Mouse (Mus musculus) midbrain, postnatal 0 days (tissue): ENCODE measurements around the gene Uchl3. TPM values are rescaled to one million over a fixed set of nuclear protein-coding genes. Genes with fewer than 3 reads are reported as not detected.
A peak's percentile ranks its signal among the peaks of the same experiment; 100 is the strongest.

Experiments
- ATAC-seq: fragments of 200-750 bp; cut with Nextera tagmentation; 2 replicates; pipeline ENCODE4 v1.8.0; 2017; ENCODE audit warnings: moderate number of reproducible peaks, mild to moderate bottlenecking, moderate TSS enrichment, moderate library complexity; ENCODE audit not compliant: low FRiP score
- DNase-seq: peaks from one replicate; pipeline ENCODE4 v3.0.0-alpha.2; 2015; ENCODE audit warnings: low spot score
- H3K27ac ChIP-seq: fragments of 300-500 bp; sonication (generic); 2 replicates; pipeline ENCODE4 v1.5.1; 2014; ENCODE audit warnings: low read depth, mild to moderate bottlenecking, low read length, mixed read lengths
- H3K27me3 ChIP-seq: fragments of 300-500 bp; sonication (generic); 2 replicates; pipeline ENCODE4 v1.6.1; 2014; ENCODE audit warnings: low read length, control low read depth, mixed read lengths; ENCODE audit not compliant: insufficient read depth
- H3K36me3 ChIP-seq: fragments of 300-500 bp; sonication (generic); 2 replicates; pipeline ENCODE4 v1.6.1; 2014; ENCODE audit warnings: low read length, control low read depth, mixed read lengths; ENCODE audit not compliant: insufficient read depth
- H3K4me1 ChIP-seq: fragments of 300-500 bp; sonication (generic); 2 replicates; pipeline ENCODE4 v1.6.1; 2014; ENCODE audit warnings: mild to moderate bottlenecking, control low read depth, antibody characterized with exemption, low read length, mixed read lengths; ENCODE audit not compliant: insufficient read depth
- H3K4me2 ChIP-seq: fragments of 300-500 bp; sonication (generic); 2 replicates; pipeline ENCODE4 v1.6.1; 2014; ENCODE audit warnings: low read depth, mild to moderate bottlenecking, low read length, mixed read lengths; ENCODE audit not compliant: poor library complexity, severe bottlenecking
- H3K4me3 ChIP-seq: fragments of 300-500 bp; sonication (generic); 2 replicates; pipeline ENCODE4 v1.5.1; 2014; ENCODE audit warnings: low read depth, mild to moderate bottlenecking, low read length, moderate library complexity
- H3K9ac ChIP-seq: fragments of 300-500 bp; sonication (generic); replicated peaks from 2 replicates; pipeline ENCODE4 v1.6.1; 2014; ENCODE audit warnings: mild to moderate bottlenecking, low read length, moderate library complexity, mixed read lengths; ENCODE audit not compliant: poor library complexity, severe bottlenecking
- H3K9me3 ChIP-seq: fragments of 300-500 bp; sonication (generic); 2 replicates; pipeline ENCODE4 v1.6.1; 2016; ENCODE audit warnings: low read length, control low read depth
- CTCF ChIP-seq: IDR thresholded peaks from 2 replicates; pipeline ENCODE4 v1.5.1; 2016; ENCODE audit warnings: antibody characterized with exemption, mild to moderate bottlenecking
- WGBS: fragments of 180-500 bp; shearing (Covaris S2); extraction: QIAGEN DNeasy Blood & Tissue Kit; methylation state at CpG from one replicate; pipeline ENCODE4 v1.1.7; 2014; 5-methylcytosine and 5-hydroxymethylcytosine counted together
- polyA plus RNA-seq: library from polyadenylated mRNA; unstranded; fragments of >200 nt; fragmentation: Nextera tagmentation; extraction: Ambion mirVana; gene quantifications from 2 replicates; pipeline ENCODE4 v1.2.1, GENCODE M21; 2015
- total RNA-seq: library from RNA; depleted of rRNA; stranded (reverse); fragments of >200 nt; gene quantifications from 2 replicates; pipeline ENCODE4 v1.2.3, GENCODE M21; 2014

The Uchl3 gene
- total and polyA plus RNA-seq, 2 experiments from 2014 or later: 75.7 to 269 TPM

DNA sequence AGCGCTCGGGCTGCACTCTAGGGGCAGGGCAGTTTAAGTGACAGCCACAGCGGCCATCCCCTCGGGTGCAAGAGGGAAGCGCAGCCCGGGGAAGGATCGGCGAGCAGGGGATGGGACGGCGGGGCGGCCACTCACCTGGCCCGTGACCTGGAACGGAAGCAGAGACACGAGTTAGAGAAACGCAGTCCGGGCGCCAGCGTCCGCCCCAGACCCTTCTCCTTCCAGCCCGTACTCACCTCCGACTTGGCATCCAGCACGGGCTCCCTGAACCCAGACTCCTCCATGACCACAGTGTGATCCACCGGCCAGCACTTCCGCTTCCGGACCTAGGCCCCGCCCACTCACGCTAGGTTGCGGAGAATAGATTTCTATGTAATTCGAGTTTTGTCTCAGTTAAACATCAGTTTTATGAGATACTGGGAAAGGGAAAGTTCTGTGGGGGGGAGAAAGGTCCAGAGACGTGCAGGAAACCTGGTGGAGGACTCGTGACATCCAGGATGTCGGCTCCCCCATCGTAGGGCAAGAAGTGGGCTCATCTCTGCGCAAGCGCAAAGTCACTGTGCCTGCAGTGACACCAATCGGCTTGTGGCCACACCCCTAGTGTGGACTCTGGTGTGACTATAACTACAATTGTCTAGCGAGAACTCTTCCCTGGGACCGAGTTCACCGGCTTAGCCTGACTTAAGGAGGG, 13.5 kb upstream of the Uchl3 start, which contains the start of gene Commd6:
Gene Commd6, minus strand, starts transcription at position 534 of the 691 bp plus-strand sequence.
- Histone ChIP-seq H3K4me2 (peak within 1 kb of the TSS; percentile 65), H3K36me3 (peaks cover 5% of the 10 kb centered on the region; the same call in 1 of the 2 replicates), H3K27me3 (no peaks in the 10 kb centered on the region), H3K4me1 (no peaks in the 10 kb centered on the region), H3K9me3 (no peaks in the 10 kb centered on the region), H3K9ac (peak within 1 kb of the TSS; percentile 88), H3K4me3 (peak within 1 kb of the TSS; percentile 67), H3K27ac (peak within 1 kb of the TSS; percentile 86)
- TF ChIP-seq CTCF: peak; percentile 36; the same call in 1 of the 2 replicates
- WGBS: 0% methylated on average over 39 of the region's 39 CpGs
- DNase-seq: peak; percentile 98
- ATAC-seq: peak; percentile 99

DNA sequence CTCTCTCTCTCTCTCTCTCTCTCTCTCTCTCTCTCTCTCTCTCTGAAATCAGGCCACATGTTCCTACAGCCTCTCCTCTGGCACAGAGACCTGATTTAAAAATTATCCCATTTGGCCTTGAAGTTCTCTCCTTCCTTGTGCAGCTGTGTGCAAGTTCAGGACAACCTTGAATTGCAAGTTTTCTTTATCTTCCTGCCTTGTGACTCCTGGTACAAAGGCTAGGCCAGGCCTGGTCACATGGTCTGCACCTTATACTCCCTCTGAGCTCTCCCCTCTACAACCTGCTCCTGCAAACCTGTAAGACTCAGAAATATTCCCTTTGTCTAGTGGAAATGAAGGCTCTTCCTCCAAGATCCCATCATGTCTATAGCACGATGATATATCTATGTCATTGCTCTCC, 8.8 kb upstream of the Uchl3 start:
- TF ChIP-seq CTCF: no peak
- no peak for DNase-seq
- Histone ChIP-seq H3K27ac (no peak overlapping the region), H3K36me3 (no peaks in the 10 kb centered on the region), H3K9me3 (no peaks in the 10 kb centered on the region), H3K9ac (no peak overlapping the region), H3K4me3 (no peak overlapping the region), H3K4me2 (no peak overlapping the region), H3K4me1 (no peaks in the 10 kb centered on the region), H3K27me3 (no peaks in the 10 kb centered on the region)
- WGBS: 90% methylated on average over 1 of the region's 1 CpGs
- ATAC-seq: no peak

DNA sequence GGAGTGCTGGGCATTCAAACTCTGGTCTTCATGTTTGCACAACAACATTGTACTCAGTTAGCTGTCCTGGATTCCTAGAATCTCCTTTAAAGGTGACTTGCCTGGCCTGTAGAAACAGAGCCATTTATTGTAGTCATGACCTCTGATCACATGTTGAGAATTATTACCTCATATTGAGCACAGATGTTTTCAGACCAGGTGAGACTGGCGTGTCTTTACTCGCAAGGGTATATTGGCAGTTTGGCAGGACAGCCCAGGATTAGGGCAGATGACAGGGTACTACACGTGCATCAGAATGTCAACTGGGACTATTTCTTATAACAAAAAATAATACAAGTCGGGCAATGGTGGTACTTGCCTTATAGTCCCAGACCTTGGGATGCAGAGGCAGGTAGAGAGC, 3.2 kb upstream of the Uchl3 start:
- Histone ChIP-seq H3K36me3 (no peaks in the 10 kb centered on the region), H3K4me2 (no peak overlapping the region), H3K4me3 (no peak overlapping the region), H3K9ac (no peak overlapping the region), H3K27ac (no peak overlapping the region), H3K9me3 (no peaks in the 10 kb centered on the region), H3K4me1 (peaks cover 4% of the 10 kb centered on the region; the same call in 1 of the 2 replicates), H3K27me3 (no peaks in the 10 kb centered on the region)
- TF ChIP-seq CTCF: no peak
- ATAC-seq: no peak
- WGBS: 90% methylated on average over 4 of the region's 4 CpGs
- no peak for DNase-seq

DNA sequence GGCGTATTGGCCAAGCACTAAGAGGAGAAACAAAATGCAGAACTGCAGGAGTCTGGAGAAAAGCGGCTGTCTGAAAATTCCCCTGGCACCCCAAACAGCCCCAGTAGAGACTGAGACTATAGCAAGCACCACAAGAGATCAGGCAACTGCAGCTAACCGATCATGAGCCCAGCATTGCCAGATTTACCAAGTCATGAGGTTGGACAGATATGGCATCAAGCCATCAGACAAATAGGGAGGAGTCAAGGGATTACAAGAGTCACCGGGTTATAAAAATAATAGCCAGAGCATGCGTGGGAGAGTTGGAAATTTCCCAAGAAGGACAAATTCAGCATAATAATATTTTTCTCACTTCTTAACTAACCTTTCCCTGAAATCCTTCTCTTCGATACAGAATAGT, 1.2 kb upstream of the Uchl3 start:
- H3K4me2 ChIP-seq: no peak overlapping the region
- 91% methylated on average over 6 of the region's 6 CpGs for WGBS

DNA sequence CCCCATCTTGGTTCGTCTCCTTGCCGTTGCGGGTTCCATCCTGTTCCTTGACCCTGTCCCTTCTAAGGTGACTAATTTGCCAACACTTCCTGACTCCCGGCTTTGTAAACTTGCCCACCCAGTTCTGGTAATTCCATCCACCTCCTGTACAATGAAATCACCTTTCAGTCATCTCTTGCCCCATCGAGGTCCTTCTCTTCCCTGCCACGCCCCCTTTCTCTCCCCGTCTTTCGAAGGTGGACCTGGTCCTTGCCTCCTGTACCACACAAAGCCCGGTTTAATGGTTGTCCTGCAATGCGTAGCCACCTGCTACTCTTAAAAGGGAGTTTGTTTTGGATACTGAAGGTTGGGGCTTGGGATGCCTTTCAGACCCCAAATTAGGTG, 751 bp downstream of the Uchl3 start:
- Histone ChIP-seq H3K9ac (peak overlapping the region; percentile 75), H3K9me3 (no peaks in the 10 kb centered on the region), H3K27me3 (no peaks in the 10 kb centered on the region), H3K4me2 (peak overlapping the region; percentile 72), H3K27ac (no peak overlapping the region; the same call in 1 of the 2 replicates), H3K36me3 (no peaks in the 10 kb centered on the region; the same call in 1 of the 2 replicates), H3K4me1 (peaks cover 5% of the 10 kb centered on the region; the same call in 1 of the 2 replicates), H3K4me3 (peak overlapping the region; percentile 82)
- peak; percentile 18 for DNase-seq
- no peak for TF ChIP-seq CTCF
- peak; percentile 48 for ATAC-seq
- 2% methylated on average over 10 of the region's 10 CpGs for WGBS

More for the DNA sequence above, 1.2 kb upstream of the Uchl3 start:
- ATAC-seq (no peak), DNase-seq (no peak)
- Histone ChIP-seq H3K9me3 (no peaks in the 10 kb centered on the region), H3K4me1 (peaks cover 5% of the 10 kb centered on the region; the same call in 1 of the 2 replicates), H3K36me3 (no peaks in the 10 kb centered on the region), H3K27me3 (no peaks in the 10 kb centered on the region), H3K4me3 (no peak overlapping the region), H3K27ac (no peak overlapping the region), H3K9ac (no peak overlapping the region)
- no peak for TF ChIP-seq CTCF

DNA sequence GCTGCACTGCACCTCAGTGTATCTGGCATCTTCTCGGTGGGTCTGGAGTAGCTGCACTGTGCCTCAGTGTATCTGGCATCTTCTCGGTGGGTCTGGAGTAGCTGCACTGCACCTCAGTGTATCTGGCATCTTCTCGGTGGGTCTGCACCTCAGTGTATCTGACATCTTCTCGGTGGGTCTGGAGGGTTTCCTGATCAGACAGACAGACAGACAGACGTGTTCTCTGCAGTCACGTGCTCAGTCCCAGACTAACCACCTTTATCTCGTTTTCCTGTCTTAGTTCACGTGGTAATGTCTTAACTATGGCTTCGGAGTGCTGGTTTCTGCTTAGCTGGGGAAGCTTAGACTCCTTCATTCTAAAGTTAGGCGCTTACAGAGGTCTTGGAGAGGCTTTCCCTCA, 2.5 kb downstream of the Uchl3 start:
- H3K4me3 ChIP-seq: no peak overlapping the region
- ATAC-seq (no peak), DNase-seq (no peak)
- 87% methylated on average over 10 of the region's 10 CpGs for WGBS
- peaks cover 3% of the 10 kb centered on the region for H3K36me3 ChIP-seq
- H3K4me1 ChIP-seq: peaks cover 5% of the 10 kb centered on the region; the same call in 1 of the 2 replicates
- TF ChIP-seq CTCF: no peak
- no peaks in the 10 kb centered on the region for H3K9me3 ChIP-seq
- no peaks in the 10 kb centered on the region for H3K27me3 ChIP-seq
- H3K4me2 ChIP-seq: no peak overlapping the region
- H3K9ac ChIP-seq: no peak overlapping the region
- no peak overlapping the region for H3K27ac ChIP-seq
